Mouse (Mus musculus) c-Kit-positive CD71-positive TER-119-positive erythroid progenitor cells, embryonic 14.5 days (primary cell): ENCODE measurements around the gene Olfr146.

Source experiments
- DNase-seq: peaks from one replicate; pipeline ENCODE4 v3.0.0-alpha.2; 2013; ENCODE audit warnings: low spot score

The Olfr146 gene

DNA sequence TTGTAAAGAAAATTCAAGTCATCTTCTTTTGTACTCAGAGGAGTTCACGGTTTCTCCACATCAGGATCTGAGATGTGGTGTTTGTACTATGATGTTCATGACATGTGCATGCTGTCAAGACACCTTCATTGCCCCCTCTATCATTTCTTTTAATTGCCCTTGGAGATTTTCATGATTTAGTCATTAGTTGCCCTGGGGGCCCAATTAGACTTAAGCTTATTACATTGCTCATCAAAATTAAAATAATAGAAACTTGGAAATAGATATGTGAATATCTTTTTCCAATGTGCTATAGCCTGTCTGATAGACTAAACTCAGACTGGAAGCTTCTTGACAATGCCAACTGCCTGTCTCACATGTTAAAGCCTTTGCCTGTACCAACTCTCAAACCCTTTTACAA lies at the start of gene Olfr146:
Gene Olfr146 (minus strand): TSS at position 101 of the 400 bp plus-strand sequence.
- DNase-seq, result no peak

DNA sequence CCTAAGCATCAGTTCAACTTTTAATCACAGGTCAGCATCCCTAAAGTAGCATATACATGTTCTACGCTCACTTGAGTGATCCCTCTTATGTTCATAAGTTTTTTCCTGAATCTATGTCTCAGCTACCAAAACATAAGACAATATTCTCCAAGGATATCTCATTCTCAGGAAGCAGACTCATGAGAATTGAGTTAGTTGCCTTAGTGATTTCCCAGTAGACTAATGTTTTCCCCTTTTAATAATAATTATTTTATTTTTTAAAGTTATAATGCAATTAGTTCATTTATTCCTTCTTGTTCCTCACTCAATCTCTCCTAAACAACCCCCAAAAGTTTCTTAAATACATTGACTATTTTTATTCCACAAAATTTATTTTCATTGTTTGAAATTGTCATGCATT lies 41.7 kb upstream of the Olfr146 start, which contains the start of gene Olfr937:
Gene Olfr937 (minus strand): TSS at position 101 of the 400 bp plus-strand sequence.
- no peak for DNase-seq

DNA sequence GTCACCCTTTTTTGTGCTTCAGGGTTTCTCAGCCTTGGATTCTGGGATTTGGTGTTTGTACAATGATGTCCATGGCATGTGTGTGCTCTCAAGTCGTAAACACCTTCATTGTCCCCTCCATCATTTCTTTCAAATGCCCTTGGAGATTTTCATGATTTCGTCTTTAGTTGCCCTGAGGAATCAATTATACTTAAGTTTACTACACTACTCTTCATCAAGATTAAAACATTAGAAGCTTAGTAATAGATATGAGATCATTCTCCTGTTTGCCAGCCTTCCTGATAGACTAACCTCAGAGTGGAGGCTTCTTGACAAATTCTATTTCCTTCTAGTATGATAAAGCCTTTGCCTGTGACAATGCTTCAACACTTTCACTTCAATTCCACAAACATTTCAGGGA lies 23.6 kb downstream of the Olfr146 start, which contains the start of gene Olfr935:
Gene Olfr935 (minus strand): TSS at position 101 of the 400 bp plus-strand sequence.
- no peak for DNase-seq

GRCm38 (mm10) chr9:38988215-38988614 lies 35.0 kb downstream of the Olfr146 start, which contains the start of gene Olfr934:
Gene Olfr934 (minus strand): TSS chr9:38988315.
- DNase-seq, result no peak

DNA sequence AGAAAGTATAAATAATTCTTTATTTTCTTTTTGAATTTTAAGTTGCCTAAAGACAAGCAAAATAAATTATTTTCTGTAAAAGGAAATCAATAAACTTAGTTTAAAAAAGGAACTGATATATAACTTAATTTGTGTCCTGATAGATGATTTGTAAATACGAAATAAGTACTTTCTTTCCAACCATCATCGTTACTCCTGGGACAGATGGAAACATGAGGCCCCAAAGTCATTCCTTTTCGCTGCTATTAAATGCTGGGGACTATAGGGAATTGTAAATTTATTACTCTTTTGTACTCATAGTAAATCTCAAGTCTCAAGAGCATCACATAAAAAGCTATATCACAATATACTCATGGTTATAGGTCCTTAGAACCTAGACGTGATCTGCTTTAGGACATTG lies 51.2 kb downstream of the Olfr146 start, which contains the start of gene Olfr933:
Gene Olfr933 (plus strand): TSS at position 301 of the 400 bp plus-strand sequence.
- DNase-seq, result no peak
